Mouse (Mus musculus): Measurements from ENCODE around the gene Med27. TPM values are rescaled to one million over a fixed set of nuclear protein-coding genes. Genes with fewer than 3 reads are reported as not detected.

Gene Med27
- polyA plus RNA-seq, 1 experiment, result 33.3 TPM

DNA sequence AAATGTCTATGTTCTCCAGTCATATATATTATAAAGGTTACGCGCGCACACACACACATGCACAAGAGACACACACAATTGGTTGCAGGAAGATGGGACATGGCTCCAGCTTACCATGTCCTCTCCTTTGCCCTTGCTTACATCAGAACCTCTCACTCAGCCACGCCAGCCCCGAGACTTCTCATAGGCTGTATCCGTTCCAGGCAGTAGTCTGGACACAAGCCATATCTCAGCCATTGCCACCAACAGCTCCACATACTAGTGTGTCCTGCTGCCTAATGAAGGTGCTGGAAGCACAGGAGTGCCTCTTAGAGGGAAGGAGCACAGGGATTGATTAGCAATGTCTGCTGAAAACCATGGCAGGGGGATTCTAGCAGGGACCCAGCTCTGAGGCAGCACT lies 211.9 kb downstream of the Med27 start:
- TF ChIP-seq POLR2A (IDR thresholded peaks at IDR 0.05; ENCODE audit: low read depth, low read length) (no peak), CTCF (IDR thresholded peaks at IDR 0.05; ENCODE audit: extremely low read depth, insufficient read length, insufficient replicate concordance, low read depth, low read length) (no peak)
- H3K4me1 ChIP-seq (ENCODE audit: control insufficient read depth, insufficient read depth, insufficient read length, low read length), result no peaks in the 10 kb centered on the region
- no peaks in the 10 kb centered on the region for H3K36me3 ChIP-seq (ENCODE audit: control insufficient read depth, insufficient read depth, low read length)
- no peak overlapping the region for H3K4me3 ChIP-seq (ENCODE audit: low read depth, low read length)
- H3K27ac ChIP-seq (ENCODE audit: insufficient read depth, low read depth, low read length), result no peak overlapping the region
- WGBS, result 84% methylated on average over 6 of the region's 6 CpGs
- H3K27me3 ChIP-seq (ENCODE audit: control insufficient read depth, insufficient read depth, low read length), result no peaks in the 10 kb centered on the region

DNA sequence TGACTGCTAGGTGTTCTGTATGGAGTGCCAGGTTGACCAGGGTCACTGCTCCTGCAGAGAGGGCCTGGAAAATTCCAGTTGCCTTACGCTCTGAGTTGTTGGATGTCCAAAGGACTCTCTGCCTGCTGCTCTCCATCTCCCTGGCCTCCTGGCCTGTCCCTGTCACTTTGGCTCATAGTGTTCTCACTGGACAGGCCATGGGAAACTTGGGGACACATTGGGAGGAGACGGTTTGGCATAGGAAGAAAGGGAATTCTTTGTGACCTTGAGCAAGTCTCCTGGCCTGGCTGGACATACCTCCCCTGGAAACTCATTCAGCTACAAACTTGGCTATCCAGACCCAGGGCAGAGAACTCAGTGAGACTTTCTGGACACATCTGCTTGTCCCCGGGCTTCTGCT lies 213.3 kb downstream of the Med27 start:
- TF ChIP-seq POLR2A (IDR thresholded peaks at IDR 0.05; ENCODE audit: low read depth, low read length) (no peak), CTCF (IDR thresholded peaks at IDR 0.05; ENCODE audit: extremely low read depth, insufficient read length, insufficient replicate concordance, low read depth, low read length) (no peak)
- H3K27me3 ChIP-seq (ENCODE audit: control insufficient read depth, insufficient read depth, low read length), result no peaks in the 10 kb centered on the region
- no peak overlapping the region for H3K4me3 ChIP-seq (ENCODE audit: low read depth, low read length)
- H3K27ac ChIP-seq (ENCODE audit: insufficient read depth, low read depth, low read length), result no peak overlapping the region
- no peaks in the 10 kb centered on the region for H3K36me3 ChIP-seq (ENCODE audit: control insufficient read depth, insufficient read depth, low read length)
- H3K4me1 ChIP-seq (ENCODE audit: control insufficient read depth, insufficient read depth, insufficient read length, low read length), result no peaks in the 10 kb centered on the region
- 84% methylated on average over 3 of the region's 3 CpGs for WGBS

DNA sequence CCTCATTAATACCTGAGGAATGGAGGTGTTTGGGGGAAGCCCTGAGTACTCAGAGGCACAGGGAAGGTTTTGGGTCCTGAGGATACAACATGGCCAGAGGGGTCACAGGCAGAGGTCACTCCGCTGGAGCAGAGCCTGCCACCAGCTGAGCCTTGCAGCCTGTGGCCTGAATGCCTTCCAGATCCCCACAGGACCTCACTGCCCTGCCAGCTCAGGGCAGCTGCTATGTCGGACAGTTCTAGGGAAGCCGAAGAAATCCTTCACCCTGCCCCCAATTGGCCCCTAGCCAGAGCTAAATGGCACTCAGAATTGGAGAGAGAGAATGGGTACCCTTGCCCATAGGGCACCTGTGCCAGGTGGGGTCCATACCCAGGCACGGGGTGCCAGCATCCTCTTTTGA lies 214.8 kb downstream of the Med27 start:
- WGBS, result 70% methylated on average over 4 of the region's 4 CpGs
- TF ChIP-seq POLR2A (IDR thresholded peaks at IDR 0.05; ENCODE audit: low read depth, low read length) (no peak), CTCF (IDR thresholded peaks at IDR 0.05; ENCODE audit: extremely low read depth, insufficient read length, insufficient replicate concordance, low read depth, low read length) (no peak)
- Histone ChIP-seq H3K4me1 (ENCODE audit: control insufficient read depth, insufficient read depth, insufficient read length, low read length) (no peaks in the 10 kb centered on the region), H3K27me3 (ENCODE audit: control insufficient read depth, insufficient read depth, low read length) (no peaks in the 10 kb centered on the region), H3K4me3 (ENCODE audit: low read depth, low read length) (no peak overlapping the region), H3K27ac (ENCODE audit: insufficient read depth, low read depth, low read length) (no peak overlapping the region), H3K36me3 (ENCODE audit: control insufficient read depth, insufficient read depth, low read length) (no peaks in the 10 kb centered on the region)

DNA sequence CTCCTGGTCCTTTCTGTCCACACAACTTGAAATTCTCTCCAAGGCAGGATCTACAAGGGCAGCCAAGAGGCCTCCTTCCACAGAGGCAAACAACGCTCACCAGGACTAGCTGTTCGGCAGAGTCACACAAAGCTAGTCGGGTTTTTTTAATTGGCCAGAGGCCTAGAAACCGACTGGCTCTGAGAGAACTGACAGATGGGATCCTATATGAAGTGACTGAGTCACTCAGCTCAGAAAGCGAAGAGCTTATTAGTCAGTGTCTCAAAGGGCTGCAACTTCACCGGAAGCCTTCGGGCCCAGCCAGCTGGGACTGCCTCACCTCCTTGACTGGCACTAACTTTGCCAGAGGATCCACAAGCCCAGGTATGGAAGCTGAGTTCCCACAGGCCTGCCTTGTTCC lies 217.4 kb downstream of the Med27 start:
- H3K4me1 ChIP-seq (ENCODE audit: control insufficient read depth, insufficient read depth, insufficient read length, low read length), result no peaks in the 10 kb centered on the region
- H3K36me3 ChIP-seq (ENCODE audit: control insufficient read depth, insufficient read depth, low read length), result no peaks in the 10 kb centered on the region
- H3K27ac ChIP-seq (ENCODE audit: insufficient read depth, low read depth, low read length), result no peak overlapping the region
- no peaks in the 10 kb centered on the region for H3K27me3 ChIP-seq (ENCODE audit: control insufficient read depth, insufficient read depth, low read length)
- TF ChIP-seq CTCF (IDR thresholded peaks at IDR 0.05; ENCODE audit: extremely low read depth, insufficient read length, insufficient replicate concordance, low read depth, low read length) (no peak), POLR2A (IDR thresholded peaks at IDR 0.05; ENCODE audit: low read depth, low read length) (no peak)
- 69% methylated on average over 7 of the region's 7 CpGs for WGBS
- no peak overlapping the region for H3K4me3 ChIP-seq (ENCODE audit: low read depth, low read length)

DNA sequence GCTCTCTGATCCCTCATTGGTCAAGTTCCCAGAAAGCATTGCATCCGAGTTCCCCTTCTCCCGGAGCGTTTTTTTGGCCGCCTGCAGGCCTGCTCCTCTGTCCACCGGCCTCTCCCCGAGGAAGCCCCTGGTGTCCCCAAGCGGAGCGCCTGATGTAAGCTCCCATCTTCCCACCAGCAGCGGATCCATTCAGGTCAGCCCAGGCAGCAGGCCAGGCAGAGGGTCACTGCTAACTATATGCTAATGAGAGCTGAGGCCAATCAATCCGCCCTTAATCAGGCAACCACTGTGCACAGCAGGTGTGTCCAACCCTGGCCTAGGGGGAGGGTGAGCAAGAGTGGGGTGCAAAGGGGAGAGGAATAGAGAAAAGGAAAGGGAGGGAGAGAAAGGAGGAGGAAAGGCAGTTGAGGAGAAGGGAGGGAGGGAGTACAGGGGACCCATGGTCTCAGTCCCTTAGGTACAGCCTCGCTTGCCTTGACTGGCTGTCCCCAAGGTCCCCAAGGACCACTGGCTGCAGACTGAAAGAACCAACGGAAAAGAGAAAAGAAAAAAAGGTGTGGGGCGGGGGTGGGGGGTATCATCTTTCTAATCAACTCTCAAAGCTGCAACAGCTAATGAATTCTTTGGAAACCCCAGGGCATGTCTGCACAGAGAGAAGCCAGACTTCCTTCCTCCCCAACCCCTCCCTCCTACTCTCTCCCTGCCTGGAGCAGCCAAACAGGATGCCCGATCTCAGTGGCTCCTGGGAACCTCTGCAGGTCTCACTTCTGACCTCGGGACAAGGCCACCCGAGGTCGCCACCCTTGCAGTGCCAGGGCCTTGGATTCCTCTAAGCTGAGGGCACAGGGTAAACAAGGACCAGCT lies 219.2 kb downstream of the Med27 start:
- TF ChIP-seq CTCF (IDR thresholded peaks at IDR 0.05; ENCODE audit: extremely low read depth, insufficient read length, insufficient replicate concordance, low read depth, low read length), result no peak
- no peak for TF ChIP-seq POLR2A (IDR thresholded peaks at IDR 0.05; ENCODE audit: low read depth, low read length)
- no peaks in the 10 kb centered on the region for H3K36me3 ChIP-seq (ENCODE audit: control insufficient read depth, insufficient read depth, low read length)
- H3K4me3 ChIP-seq (ENCODE audit: low read depth, low read length), result no peak overlapping the region
- no peak overlapping the region for H3K27ac ChIP-seq (ENCODE audit: insufficient read depth, low read depth, low read length)
- H3K27me3 ChIP-seq (ENCODE audit: control insufficient read depth, insufficient read depth, low read length), result no peaks in the 10 kb centered on the region
- no peaks in the 10 kb centered on the region for H3K4me1 ChIP-seq (ENCODE audit: control insufficient read depth, insufficient read depth, insufficient read length, low read length)
- 20% methylated on average over 17 of the region's 17 CpGs for WGBS

DNA sequence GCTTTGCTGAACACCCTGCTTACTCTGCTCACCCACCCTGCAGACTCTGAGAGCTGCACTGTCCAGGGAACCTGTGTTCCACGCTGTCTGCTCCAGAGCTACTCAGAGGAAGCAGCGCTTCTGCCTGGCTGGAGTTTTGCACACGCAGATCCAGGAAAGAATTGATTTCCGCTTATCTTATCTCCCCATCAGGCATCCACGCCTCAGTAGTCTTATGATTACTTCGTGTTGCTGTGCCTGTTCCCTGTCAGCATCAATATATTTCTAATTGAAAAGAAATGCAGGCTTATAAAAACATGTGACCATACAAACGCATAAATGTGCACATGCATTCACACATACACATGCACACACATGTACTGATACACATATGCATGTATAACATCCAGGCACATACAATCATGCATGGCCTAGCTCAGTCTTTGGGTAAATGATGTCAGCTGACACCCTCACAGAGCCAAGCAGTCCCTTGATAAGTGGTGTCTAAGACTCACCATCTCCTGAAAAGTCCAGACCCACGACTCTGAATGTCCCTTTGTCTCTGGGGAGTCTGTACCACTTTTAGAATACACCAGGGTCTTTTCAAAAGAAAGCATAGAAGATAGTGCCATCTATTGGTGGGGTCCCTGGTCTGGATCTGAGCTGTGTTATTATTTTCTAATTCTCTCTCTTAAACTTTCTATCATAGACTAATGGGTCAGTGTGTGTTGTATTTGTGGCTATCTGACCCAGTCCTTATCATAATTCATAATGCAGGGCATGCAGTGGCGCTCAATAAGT lies 225.5 kb downstream of the Med27 start:
- Histone ChIP-seq H3K4me1 (ENCODE audit: control insufficient read depth, insufficient read depth, insufficient read length, low read length) (no peaks in the 10 kb centered on the region), H3K36me3 (ENCODE audit: control insufficient read depth, insufficient read depth, low read length) (no peaks in the 10 kb centered on the region), H3K4me3 (ENCODE audit: low read depth, low read length) (no peak overlapping the region), H3K27ac (ENCODE audit: insufficient read depth, low read depth, low read length) (no peak overlapping the region), H3K27me3 (ENCODE audit: control insufficient read depth, insufficient read depth, low read length) (no peaks in the 10 kb centered on the region)
- TF ChIP-seq POLR2A (IDR thresholded peaks at IDR 0.05; ENCODE audit: low read depth, low read length) (no peak), CTCF (IDR thresholded peaks at IDR 0.05; ENCODE audit: extremely low read depth, insufficient read length, insufficient replicate concordance, low read depth, low read length) (no peak)
- WGBS, result 44% methylated on average over 9 of the region's 9 CpGs

DNA sequence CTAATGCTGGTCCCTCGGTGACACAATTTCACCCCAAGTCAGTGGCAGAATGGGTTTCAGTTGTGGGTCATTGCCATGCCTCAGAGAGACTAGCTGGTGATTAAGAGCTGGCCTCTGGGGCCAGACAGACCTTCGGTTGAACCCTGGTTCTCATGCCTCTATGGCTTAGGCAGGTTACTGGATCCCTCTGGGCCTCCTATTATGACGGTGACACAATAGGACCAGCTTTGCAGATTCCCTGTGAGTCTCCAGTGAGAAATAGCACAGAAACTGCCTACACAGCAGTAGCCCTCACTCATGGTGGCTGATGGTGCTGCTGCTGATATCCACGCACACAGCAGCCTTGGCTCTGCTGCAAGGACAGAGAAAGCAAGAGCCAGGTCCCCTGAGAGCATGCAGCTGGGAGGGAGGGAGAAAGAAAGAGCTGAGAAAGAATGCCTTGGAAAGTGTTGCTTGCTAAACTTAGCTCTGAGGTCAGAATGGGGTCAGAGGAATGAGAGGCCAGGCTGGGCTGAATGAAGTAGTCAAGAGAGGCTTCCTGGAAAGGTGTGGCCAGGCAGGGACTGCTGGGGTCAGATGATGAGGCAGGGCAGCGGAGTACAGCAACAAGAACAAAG lies 226.3 kb downstream of the Med27 start:
- WGBS, result 67% methylated on average over 5 of the region's 5 CpGs
- Histone ChIP-seq H3K27ac (ENCODE audit: insufficient read depth, low read depth, low read length) (no peak overlapping the region), H3K4me1 (ENCODE audit: control insufficient read depth, insufficient read depth, insufficient read length, low read length) (no peaks in the 10 kb centered on the region), H3K36me3 (ENCODE audit: control insufficient read depth, insufficient read depth, low read length) (no peaks in the 10 kb centered on the region), H3K4me3 (ENCODE audit: low read depth, low read length) (no peak overlapping the region), H3K27me3 (ENCODE audit: control insufficient read depth, insufficient read depth, low read length) (no peaks in the 10 kb centered on the region)
- TF ChIP-seq CTCF (IDR thresholded peaks at IDR 0.05; ENCODE audit: extremely low read depth, insufficient read length, insufficient replicate concordance, low read depth, low read length), result no peak
- no peak for TF ChIP-seq POLR2A (IDR thresholded peaks at IDR 0.05; ENCODE audit: low read depth, low read length)
